Mouse (Mus musculus): ENCODE data around the gene Glt1d1.

Glt1d1 gene

GRCm38 (mm10) chr5:127631671-127632070 is 391 bp upstream of the Glt1d1 start:
- no peak for DNase-seq (ENCODE audit: low read depth, low spot score)

- DNase-seq (ENCODE audit: low read depth, low spot score), result no peak
These were observed 1.1 kb downstream of the Glt1d1 start for GRCm38 (mm10) chr5:127633188-127633587.

- no peak for DNase-seq (ENCODE audit: low read depth, low spot score)
These were observed 1.6 kb downstream of the Glt1d1 start for GRCm38 (mm10) chr5:127633666-127634065.

- no peak for DNase-seq (ENCODE audit: low read depth, low spot score)
These were observed 5.6 kb downstream of the Glt1d1 start for GRCm38 (mm10) chr5:127637622-127638021.

- no peak for DNase-seq (ENCODE audit: low read depth, low spot score)
These were observed 6.1 kb downstream of the Glt1d1 start for GRCm38 (mm10) chr5:127638177-127638576.

- peak; percentile 39 for DNase-seq (ENCODE audit: low read depth, low spot score)
These were observed 7.1 kb downstream of the Glt1d1 start for GRCm38 (mm10) chr5:127639067-127639605.

GRCm38 (mm10) chr5:127639635-127640034 is 7.6 kb downstream of the Glt1d1 start:
- DNase-seq (ENCODE audit: low read depth, low spot score), result peak; percentile 39

- no peak for DNase-seq (ENCODE audit: low read depth, low spot score)
These were observed 8.3 kb downstream of the Glt1d1 start for GRCm38 (mm10) chr5:127640359-127640758.

GRCm38 (mm10) chr5:127641185-127641958 is 9.3 kb downstream of the Glt1d1 start:
- DNase-seq (ENCODE audit: low read depth, low spot score), result no peak

- no peak for DNase-seq (ENCODE audit: low read depth, low spot score)
These were observed 16.0 kb downstream of the Glt1d1 start for GRCm38 (mm10) chr5:127648046-127648445.

- DNase-seq (ENCODE audit: low read depth, low spot score), result peak; percentile 40
These were observed 17.0 kb downstream of the Glt1d1 start for GRCm38 (mm10) chr5:127649077-127649476.

- DNase-seq (ENCODE audit: low read depth, low spot score), result no peak
These were observed 26.2 kb downstream of the Glt1d1 start for GRCm38 (mm10) chr5:127658257-127658656.

GRCm38 (mm10) chr5:127659312-127659711 is 27.2 kb downstream of the Glt1d1 start:
- DNase-seq (ENCODE audit: low read depth, low spot score), result peak; percentile 29

GRCm38 (mm10) chr5:127660267-127660666 is 28.2 kb downstream of the Glt1d1 start:
- no peak for DNase-seq (ENCODE audit: low read depth, low spot score)

GRCm38 (mm10) chr5:127660979-127661378 is 28.9 kb downstream of the Glt1d1 start:
- DNase-seq (ENCODE audit: low read depth, low spot score), result no peak

- no peak for DNase-seq (ENCODE audit: low read depth, low spot score)
These were observed 41.9 kb downstream of the Glt1d1 start for GRCm38 (mm10) chr5:127673913-127674312.

- no peak for DNase-seq (ENCODE audit: low read depth, low spot score)
These were observed 45.5 kb downstream of the Glt1d1 start for GRCm38 (mm10) chr5:127677561-127677960.

GRCm38 (mm10) chr5:127678501-127678900 is 46.4 kb downstream of the Glt1d1 start:
- no peak for DNase-seq (ENCODE audit: low read depth, low spot score)

GRCm38 (mm10) chr5:127688568-127689170 is 56.6 kb downstream of the Glt1d1 start:
- DNase-seq (ENCODE audit: low read depth, low spot score), result peak; percentile 83

GRCm38 (mm10) chr5:127691085-127691484 is 59.0 kb downstream of the Glt1d1 start:
- DNase-seq (ENCODE audit: low read depth, low spot score), result no peak

- DNase-seq (ENCODE audit: low read depth, low spot score), result no peak
These were observed 59.5 kb downstream of the Glt1d1 start for GRCm38 (mm10) chr5:127691581-127691980.

GRCm38 (mm10) chr5:127695898-127696297 is 63.8 kb downstream of the Glt1d1 start:
- no peak for DNase-seq (ENCODE audit: low read depth, low spot score)

GRCm38 (mm10) chr5:127696602-127697001 is 64.5 kb downstream of the Glt1d1 start:
- DNase-seq (ENCODE audit: low read depth, low spot score), result no peak

All from WW6 (cell line).